Mouse (Mus musculus): ENCODE data around the gene Iqcf4.

Gene Iqcf4

GRCm38 (mm10) chr9:106519433-106519832 lies 51.4 kb downstream of the Iqcf4 start:
- DNase-seq (ENCODE audit: extremely low spot score): no peak

Data from embryo, embryonic 9.5 days (tissue).